Mouse (Mus musculus) ZHBTc4 (cell line): ENCODE results near the gene Zscan4d.
"Not testable (repeated sequence)": the region's sequence is repeated elsewhere in the genome, so short reads cannot be mapped to it uniquely, and the experiment has no call there.

Source experiments
- DNase-seq: peaks from one replicate; pipeline ENCODE4 v3.0.0-alpha.2; 2011; ENCODE audit warnings: low read depth, low spot score

Gene Zscan4d

GRCm38 (mm10) chr7:11166059-11166458, at the start of gene Zscan4d:
TSS of gene Zscan4d (minus strand) at chr7:11166159.
- not testable (repeated sequence) for DNase-seq

- DNase-seq = peak; percentile 71
These were observed 7.9 kb downstream of the Zscan4d start for GRCm38 (mm10) chr7:11158036-11158435.
